Mouse (Mus musculus): ENCODE measurements around the gene Slc6a15. TPM values are rescaled to one million over a fixed set of nuclear protein-coding genes. Genes with fewer than 3 reads are reported as not detected.

Gene Slc6a15
- polyA plus RNA-seq (2014; fragmentation: Illumina TruSeq; extraction: RNeasy Lipid Tissue Mini Kit (QIAGEN cat#74804); ENCODE audit: low replicate concordance), result 0.45 TPM

GRCm38 (mm10) chr10:103367371-103368295, at the start of gene Slc6a15:
Gene Slc6a15, plus strand, starts transcription at chr10:103367783.

Other genes with a start within 250 kb of the Slc6a15 start
- 0.22 TPM for gene Lrriq1, start 131.5 kb upstream of the Slc6a15 start, polyA plus RNA-seq (2014; fragmentation: Illumina TruSeq; extraction: RNeasy Lipid Tissue Mini Kit (QIAGEN cat#74804); ENCODE audit: low replicate concordance)

All from small intestine, adult 10 weeks (tissue).